Mouse (Mus musculus) intestine, postnatal 0 days (tissue): ENCODE data around the gene Fam181b. TPM values are rescaled to one million over a fixed set of nuclear protein-coding genes. Genes with fewer than 3 reads are reported as not detected.

ENCODE experiments used
- ATAC-seq: fragments of 200-750 bp; cut with Nextera tagmentation; 2 replicates; pipeline ENCODE4 v1.8.0; 2017; ENCODE audit warnings: mild to moderate bottlenecking, moderate TSS enrichment, moderate library complexity
- H3K27ac ChIP-seq: fragments of 300-500 bp; sonication (generic); 2 replicates; pipeline ENCODE4 v1.5.1; 2014; ENCODE audit warnings: mild to moderate bottlenecking, low read depth, low read length, moderate library complexity
- H3K27me3 ChIP-seq: fragments of 300-500 bp; sonication (generic); replicated peaks from 2 replicates; pipeline ENCODE4 v1.6.1; 2014; ENCODE audit warnings: low read length, mixed read lengths; ENCODE audit not compliant: control insufficient read depth, insufficient read depth
- H3K36me3 ChIP-seq: fragments of 300-500 bp; sonication (generic); 2 replicates; pipeline ENCODE4 v1.6.1; 2014; ENCODE audit warnings: mild to moderate bottlenecking, moderate library complexity; ENCODE audit not compliant: control insufficient read depth, insufficient read depth
- H3K4me1 ChIP-seq: fragments of 300-500 bp; sonication (generic); replicated peaks from 2 replicates; pipeline ENCODE4 v1.6.1; 2014; ENCODE audit warnings: antibody characterized with exemption, low read length, mixed read lengths; ENCODE audit not compliant: control insufficient read depth, insufficient read depth
- H3K4me2 ChIP-seq: fragments of 300-500 bp; sonication (generic); replicated peaks from 2 replicates; pipeline ENCODE4 v1.6.1; 2014; ENCODE audit warnings: low read depth, mild to moderate bottlenecking, moderate library complexity
- H3K4me3 ChIP-seq: fragments of 300-500 bp; sonication (generic); 2 replicates; pipeline ENCODE4 v1.5.1; 2014; ENCODE audit warnings: low read depth, low read length
- H3K9ac ChIP-seq: fragments of 300-500 bp; sonication (generic); 2 replicates; pipeline ENCODE4 v1.6.1; 2014; ENCODE audit warnings: mild to moderate bottlenecking, low read depth, low read length
- H3K9me3 ChIP-seq: fragments of 300-500 bp; sonication (generic); 2 replicates; pipeline ENCODE4 v1.6.1; 2016; ENCODE audit warnings: mixed run types; ENCODE audit not compliant: control insufficient read depth
- CTCF ChIP-seq: sonication (generic); IDR thresholded peaks from 2 replicates; pipeline ENCODE4 v1.5.1; 2016; ENCODE audit warnings: low read depth, mild to moderate bottlenecking, control low read depth, antibody characterized with exemption, moderate library complexity
- WGBS: fragments of 180-500 bp; shearing (Covaris S2); extraction: QIAGEN DNeasy Blood & Tissue Kit; methylation state at CpG from one replicate; pipeline ENCODE4 v1.1.7; 2014; 5-methylcytosine and 5-hydroxymethylcytosine counted together
- polyA plus RNA-seq: library from polyadenylated mRNA; unstranded; fragments of >200 nt; fragmentation: Nextera tagmentation; extraction: Ambion mirVana; gene quantifications from 2 replicates; pipeline ENCODE4 v1.2.1, GENCODE M21; 2015

The Fam181b gene
- 1.4 and 1.5 TPM in 2 replicates for polyA plus RNA-seq

DNA sequence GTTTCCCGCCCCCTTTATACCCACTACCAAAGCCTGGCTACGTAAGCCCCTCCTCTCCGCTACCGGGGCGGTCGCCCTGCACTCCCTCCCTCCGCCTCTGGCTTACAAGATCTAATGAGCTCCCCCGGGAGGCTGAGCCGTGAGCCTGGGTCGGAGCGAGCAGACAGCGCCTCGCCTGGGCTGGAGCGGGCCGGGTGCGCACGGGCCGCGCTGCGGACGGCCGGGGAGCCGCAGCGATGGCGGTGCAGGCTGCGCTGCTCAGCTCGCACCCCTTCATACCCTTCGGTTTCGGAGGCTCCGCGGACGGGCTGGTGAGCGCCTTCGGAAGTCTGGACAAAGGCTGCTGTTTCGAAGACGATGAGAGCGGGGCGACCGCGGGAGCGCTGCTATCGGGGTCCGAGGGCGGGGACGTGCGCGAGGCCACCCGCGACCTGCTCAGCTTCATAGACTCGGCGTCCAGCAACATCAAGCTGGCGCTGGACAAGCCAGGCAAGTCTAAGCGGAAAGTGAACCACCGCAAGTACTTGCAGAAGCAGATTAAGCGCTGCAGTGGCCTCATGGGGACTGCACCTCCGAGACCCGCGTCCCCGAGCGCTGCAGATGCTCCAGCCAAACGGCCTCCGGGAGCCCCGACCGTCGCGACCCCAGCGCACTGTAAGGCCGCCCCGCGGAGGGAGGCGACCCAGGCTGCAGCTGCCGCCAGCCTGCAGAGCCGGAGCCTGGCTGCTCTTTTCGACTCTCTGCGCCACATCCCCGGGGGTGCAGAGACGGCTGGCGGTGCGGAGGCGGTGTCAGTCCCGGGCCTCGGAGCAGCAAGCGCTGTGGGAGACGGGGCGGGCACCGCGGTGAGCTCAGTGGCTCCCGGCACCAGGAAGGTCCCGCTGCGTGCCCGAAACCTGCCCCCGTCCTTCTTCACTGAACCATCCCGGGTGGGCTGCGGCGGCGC, at the start of gene Fam181b:
Gene Fam181b (plus strand): TSS at position 81 of the 946 bp plus-strand sequence.
- peaks cover 24% of the 10 kb centered on the region for H3K27me3 ChIP-seq
- no peaks in the 10 kb centered on the region for H3K9me3 ChIP-seq
- TF ChIP-seq CTCF: peak; percentile 55
- peak within 1 kb of the TSS; percentile 54 for H3K4me3 ChIP-seq
- H3K4me2 ChIP-seq: peak within 1 kb of the TSS; percentile 83
- H3K9ac ChIP-seq: peak within 1 kb of the TSS; percentile 42; the same call in 1 of the 2 replicates
- peak; percentile 75 for ATAC-seq
- H3K27ac ChIP-seq: no peak within 1 kb of the TSS
- WGBS: under 1% methylated on average over 95 of the region's 96 CpGs
- no peaks in the 10 kb centered on the region for H3K36me3 ChIP-seq
- 0 out of 2 replicates have a peak, but pooled peaks cover 3% of the 10 kb centered on the region for H3K4me1 ChIP-seq

DNA sequence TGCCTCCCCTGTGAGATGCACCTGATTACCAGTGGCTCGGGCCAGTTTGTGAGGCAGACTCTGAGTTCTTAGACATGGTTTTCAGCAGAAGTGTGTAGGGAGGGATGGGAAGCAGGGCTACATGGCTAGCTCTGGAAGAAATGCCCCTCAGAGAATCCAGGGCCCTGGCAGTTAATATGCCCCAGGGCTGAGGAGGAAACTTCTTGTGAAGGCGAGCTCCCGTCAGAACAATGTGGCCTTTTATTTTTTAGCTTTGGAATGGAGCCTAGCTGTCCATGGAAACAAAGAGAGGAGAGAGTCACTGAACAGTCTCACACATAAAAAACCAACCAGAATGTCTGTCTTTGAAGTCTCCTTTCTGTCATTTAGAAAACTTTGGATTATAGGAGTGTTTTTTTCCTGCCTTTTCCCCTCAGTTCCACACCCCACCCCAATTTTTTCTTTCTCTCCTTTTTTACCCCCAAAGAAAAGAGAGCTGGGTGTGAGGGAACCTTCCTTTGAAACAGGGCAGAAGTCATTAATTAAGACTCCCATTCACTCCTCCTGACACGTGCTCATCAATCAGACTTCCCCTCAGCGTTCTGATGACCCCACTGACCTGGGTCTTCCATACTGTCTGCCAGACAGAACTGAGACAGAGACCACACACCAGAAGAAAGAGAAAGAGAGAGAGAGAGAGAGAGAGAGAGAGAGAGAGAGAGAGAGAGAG, 41.7 kb upstream of the Fam181b start:
- no peaks in the 10 kb centered on the region for H3K27me3 ChIP-seq
- no peaks in the 10 kb centered on the region for H3K36me3 ChIP-seq
- no peak overlapping the region for H3K9ac ChIP-seq
- no peak overlapping the region for H3K4me2 ChIP-seq
- no peak for ATAC-seq
- TF ChIP-seq CTCF: no peak
- no peak overlapping the region for H3K4me3 ChIP-seq
- no peak overlapping the region for H3K27ac ChIP-seq
- H3K9me3 ChIP-seq: no peaks in the 10 kb centered on the region
- no peaks in the 10 kb centered on the region for H3K4me1 ChIP-seq
- WGBS: 44% methylated on average over 5 of the region's 5 CpGs

DNA sequence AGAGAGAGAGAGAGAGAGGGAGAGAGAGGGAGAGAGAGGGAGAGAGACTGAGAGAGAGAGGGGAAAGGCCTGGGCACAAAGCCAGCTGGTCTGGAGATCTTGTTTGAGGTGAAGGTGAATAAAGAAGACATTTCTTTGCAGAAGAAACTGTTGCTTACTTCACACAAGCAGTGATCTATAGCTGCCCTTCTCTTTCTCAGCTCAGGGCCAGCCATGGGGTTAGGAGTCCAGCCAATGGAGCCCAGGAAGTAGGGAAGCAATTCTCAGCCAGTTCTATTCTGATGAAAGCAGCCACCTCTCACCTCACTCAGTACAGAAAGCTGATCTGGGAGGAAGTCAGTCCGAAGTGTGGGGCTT, 41.2 kb upstream of the Fam181b start:
- Histone ChIP-seq H3K9me3 (no peaks in the 10 kb centered on the region), H3K9ac (no peak overlapping the region), H3K4me2 (no peak overlapping the region), H3K4me1 (no peaks in the 10 kb centered on the region), H3K27me3 (no peaks in the 10 kb centered on the region), H3K27ac (no peak overlapping the region), H3K4me3 (no peak overlapping the region), H3K36me3 (no peaks in the 10 kb centered on the region)
- no peak for ATAC-seq
- no peak for TF ChIP-seq CTCF
- WGBS: 36% methylated on average over 1 of the region's 1 CpGs

DNA sequence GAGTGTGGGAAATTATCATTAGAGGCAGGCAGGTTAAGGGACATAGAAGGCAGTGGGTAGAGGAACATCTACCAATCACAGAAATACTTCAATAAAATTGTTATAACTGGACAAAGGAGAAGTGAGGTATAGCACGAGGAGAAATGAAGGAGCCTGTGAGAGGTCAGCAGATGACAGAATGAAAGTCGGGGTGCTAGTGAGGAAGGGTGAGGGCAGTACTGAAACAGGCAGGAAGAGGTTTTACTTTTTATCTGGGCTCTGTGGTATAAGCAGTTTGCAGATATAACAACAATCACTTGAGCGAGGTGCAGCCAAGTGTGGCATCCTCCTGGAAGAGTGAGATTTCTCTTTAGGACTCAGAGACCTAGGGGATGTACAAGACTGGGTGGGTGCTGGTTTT, 40.1 kb upstream of the Fam181b start:
- Histone ChIP-seq H3K27ac (no peak overlapping the region), H3K4me3 (no peak overlapping the region), H3K9ac (no peak overlapping the region), H3K36me3 (no peaks in the 10 kb centered on the region), H3K4me2 (no peak overlapping the region), H3K4me1 (no peaks in the 10 kb centered on the region), H3K27me3 (no peaks in the 10 kb centered on the region), H3K9me3 (no peaks in the 10 kb centered on the region)
- no peak for ATAC-seq
- 77% methylated on average over 3 of the region's 3 CpGs for WGBS
- no peak for TF ChIP-seq CTCF

DNA sequence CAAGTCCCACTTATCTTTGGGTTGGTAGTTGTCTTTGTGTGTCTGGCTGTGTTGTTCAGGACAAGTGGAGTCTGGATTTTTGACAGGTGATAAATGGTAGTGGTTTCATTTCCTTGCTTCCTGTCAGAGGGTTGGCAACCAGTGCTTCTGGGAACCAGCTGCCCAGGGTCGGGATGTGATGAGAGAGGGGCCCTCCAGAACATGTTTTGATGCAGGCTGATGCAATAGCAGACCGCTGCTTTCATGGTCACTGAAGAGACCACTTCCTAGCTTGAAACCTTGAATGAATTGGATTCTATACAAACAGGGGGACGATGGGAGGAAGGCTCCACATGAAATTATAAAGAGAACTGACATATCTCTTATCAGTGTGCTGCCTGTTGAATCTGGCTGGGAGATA, 35.3 kb upstream of the Fam181b start:
- no peak for ATAC-seq
- H3K9ac ChIP-seq: no peak overlapping the region
- no peaks in the 10 kb centered on the region for H3K36me3 ChIP-seq
- no peak for TF ChIP-seq CTCF
- no peaks in the 10 kb centered on the region for H3K9me3 ChIP-seq
- no peak overlapping the region for H3K4me3 ChIP-seq
- 41% methylated on average over 3 of the region's 3 CpGs for WGBS
- H3K27ac ChIP-seq: no peak overlapping the region
- H3K27me3 ChIP-seq: no peaks in the 10 kb centered on the region
- H3K4me2 ChIP-seq: no peak overlapping the region
- H3K4me1 ChIP-seq: no peaks in the 10 kb centered on the region

DNA sequence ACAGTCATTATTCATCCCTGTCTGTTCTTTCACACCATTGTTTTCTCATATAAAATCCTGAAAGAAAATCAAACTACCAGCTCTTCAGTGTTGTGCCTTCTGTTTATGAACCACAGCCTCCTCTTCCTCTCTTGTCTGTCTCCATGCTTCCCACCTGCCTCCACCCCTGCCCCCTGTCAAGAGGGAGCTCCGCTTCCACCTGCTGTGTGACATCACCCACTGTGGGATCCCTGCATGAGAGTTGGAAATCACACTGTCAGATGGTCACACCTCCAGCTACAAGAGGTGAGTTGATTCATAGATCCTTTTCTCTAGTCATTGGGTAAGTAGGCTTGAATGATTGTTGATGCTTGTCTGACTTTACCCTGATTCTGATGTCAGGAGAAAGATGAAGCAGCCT, 34.9 kb upstream of the Fam181b start:
- no peak overlapping the region for H3K4me2 ChIP-seq
- TF ChIP-seq CTCF: no peak
- no peak overlapping the region for H3K27ac ChIP-seq
- no peak for ATAC-seq
- no peaks in the 10 kb centered on the region for H3K27me3 ChIP-seq
- no peaks in the 10 kb centered on the region for H3K4me1 ChIP-seq
- no peaks in the 10 kb centered on the region for H3K9me3 ChIP-seq
- no peak overlapping the region for H3K4me3 ChIP-seq
- no peaks in the 10 kb centered on the region for H3K36me3 ChIP-seq
- 65% methylated on average over 1 of the region's 1 CpGs for WGBS
- H3K9ac ChIP-seq: no peak overlapping the region
